Mouse (Mus musculus): ENCODE measurements around the gene Mrps7. TPM values are rescaled to one million over a fixed set of nuclear protein-coding genes. Genes with fewer than 3 reads are reported as not detected.
A peak's percentile ranks its signal among the peaks of the same experiment; 100 is the strongest.

Mrps7 gene
- total and polyA plus RNA-seq, 3 experiments, result 106 to 199 (median 157) TPM

- Histone ChIP-seq H3K9ac (ENCODE audit: control insufficient read depth, low read depth, low read length, poor library complexity, severe bottlenecking) (no peak overlapping the region), H3K4me3 (ENCODE audit: control insufficient read depth in 1 of 2, insufficient read depth in 1 of 2, low read depth in 2 of 2, low read length in 2 of 2) (no peak overlapping the region), H3K27me3 (ENCODE audit: control insufficient read depth in 1 of 2, insufficient read depth in 2 of 2, low read length in 2 of 2) (no peaks in the 10 kb centered on the region), H3K4me1 (ENCODE audit: control insufficient read depth in 1 of 2, insufficient read depth in 2 of 2, low read length in 2 of 2) (peaks cover 7 to 32% of the 10 kb centered on the region in 2 experiments), H3K79me2 (ENCODE audit: control insufficient read depth, insufficient read depth, low read length, poor library complexity) (peaks cover 71% of the 10 kb centered on the region), H3K36me3 (ENCODE audit: control insufficient read depth in 1 of 2, insufficient read depth in 2 of 2, low read length in 2 of 2) (peaks cover 11 to 29% of the 10 kb centered on the region in 2 experiments), H3K27ac (ENCODE audit: control insufficient read depth, low read depth, low read length) (no peak overlapping the region), H3K9me3 (replicated peaks; ENCODE audit: insufficient read depth, low read length) (no peaks in the 10 kb centered on the region)
- no peak for DNase-seq (ENCODE audit: low read depth, low spot score)
- no peak for TF ChIP-seq TAL1 (IDR thresholded peaks at IDR 0.05; ENCODE audit: low read length)
- no peak for TF ChIP-seq SIN3A (IDR thresholded peaks at IDR 0.05; ENCODE audit: low read length)
- no peak for TF ChIP-seq BHLHE40 (IDR thresholded peaks at IDR 0.05; ENCODE audit: borderline replicate concordance, low read depth, low read length)
- TF ChIP-seq POLR2AphosphoS2 (IDR thresholded peaks at IDR 0.05; ENCODE audit: low read length), result no peak
- TF ChIP-seq E2F4 (IDR thresholded peaks at IDR 0.05; ENCODE audit: borderline replicate concordance, low read depth, low read length), result no peak
- TF ChIP-seq MAX (IDR thresholded peaks at IDR 0.05; ENCODE audit: low read length), result no peak
- no peak for TF ChIP-seq MYB (IDR thresholded peaks at IDR 0.05; ENCODE audit: low read depth, low read length)
- no peak for TF ChIP-seq CHD2 (IDR thresholded peaks at IDR 0.05; ENCODE audit: low read length)
- TF ChIP-seq RCOR1 (IDR thresholded peaks at IDR 0.05; ENCODE audit: low read depth, low read length), result no peak
- TF ChIP-seq GATA1 (IDR thresholded peaks at IDR 0.05; ENCODE audit: low read depth, low read length), result no peak
- no peak for TF ChIP-seq MYC (IDR thresholded peaks at IDR 0.05; ENCODE audit: low read depth, low read length)
- TF ChIP-seq CHD1 (IDR thresholded peaks at IDR 0.05; ENCODE audit: low read depth, low read length), result no peak
- no peak for TF ChIP-seq RAD21 (IDR thresholded peaks at IDR 0.05; ENCODE audit: low read depth, low read length)
- no peak for TF ChIP-seq HCFC1 (IDR thresholded peaks at IDR 0.05; ENCODE audit: low read depth, low read length)
- no peak for TF ChIP-seq EP300 (IDR thresholded peaks at IDR 0.05; ENCODE audit: low read depth in 1 of 2, low read length in 2 of 2)
These were observed 4.0 kb upstream of the Mrps7 start for GRCm38 (mm10) chr11:115599722-115600121.

DNA sequence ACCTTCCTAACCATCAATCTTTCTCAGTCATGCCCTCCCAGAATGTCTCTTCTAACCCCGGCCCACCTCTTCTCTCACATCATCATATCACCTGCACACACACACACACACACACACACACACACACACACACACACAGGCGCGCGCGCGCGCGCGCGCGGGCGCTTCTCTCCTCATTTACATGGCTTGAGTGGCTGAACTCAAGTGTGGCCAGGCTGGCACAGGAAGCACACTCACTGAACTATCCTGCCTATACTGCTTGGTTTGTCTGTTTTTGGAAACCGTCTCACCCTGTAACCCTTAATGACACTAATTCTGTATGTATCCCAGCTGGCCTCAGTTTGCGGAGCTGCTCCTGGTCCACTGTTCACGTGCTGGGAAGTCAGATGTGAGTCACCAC lies 3.0 kb upstream of the Mrps7 start:
- Histone ChIP-seq H3K4me3 (ENCODE audit: control insufficient read depth in 1 of 2, insufficient read depth in 1 of 2, low read depth in 2 of 2, low read length in 2 of 2) (no peak overlapping the region), H3K4me1 (ENCODE audit: control insufficient read depth in 1 of 2, insufficient read depth in 2 of 2, low read length in 2 of 2) (peaks cover 9 to 41% of the 10 kb centered on the region in 2 experiments), H3K79me2 (ENCODE audit: control insufficient read depth, insufficient read depth, low read length, poor library complexity) (peaks cover 81% of the 10 kb centered on the region), H3K9me3 (replicated peaks; ENCODE audit: insufficient read depth, low read length) (no peaks in the 10 kb centered on the region), H3K9ac (ENCODE audit: control insufficient read depth, low read depth, low read length, poor library complexity, severe bottlenecking) (peak overlapping the region; percentile 28), H3K27me3 (ENCODE audit: control insufficient read depth in 1 of 2, insufficient read depth in 2 of 2, low read length in 2 of 2) (no peaks in the 10 kb centered on the region), H3K27ac (ENCODE audit: control insufficient read depth, low read depth, low read length) (peak overlapping the region; percentile 35; the same call in 1 of the 2 replicates), H3K36me3 (ENCODE audit: control insufficient read depth in 1 of 2, insufficient read depth in 2 of 2, low read length in 2 of 2) (peaks cover 9 to 37% of the 10 kb centered on the region in 2 experiments)
- no peak for DNase-seq (ENCODE audit: low read depth, low spot score)
- TF ChIP-seq POLR2AphosphoS2 (IDR thresholded peaks at IDR 0.05; ENCODE audit: low read length) (peak; percentile 35; the same call in 1 of the 2 replicates), TAL1 (IDR thresholded peaks at IDR 0.05; ENCODE audit: low read length) (no peak)

DNA sequence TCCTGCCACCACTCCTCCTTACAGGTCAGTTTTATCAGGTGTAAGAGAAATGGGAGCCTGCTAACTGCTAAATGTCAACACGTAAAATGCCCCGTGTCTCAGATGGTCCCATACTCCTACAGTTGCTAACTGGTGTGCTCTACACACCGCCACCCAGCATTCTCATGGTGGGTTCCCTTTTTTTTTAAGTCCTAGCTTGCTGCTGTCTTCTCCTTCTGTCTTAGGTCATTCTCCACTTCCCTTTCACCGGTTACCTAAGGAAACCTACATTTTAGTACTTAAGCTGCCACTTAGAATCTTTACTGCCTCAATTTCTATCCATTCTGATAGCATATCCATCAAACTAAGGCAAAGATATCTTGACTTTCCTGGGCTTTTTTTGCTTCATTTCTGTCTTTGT lies 2.6 kb upstream of the Mrps7 start:
- Histone ChIP-seq H3K27ac (ENCODE audit: control insufficient read depth, low read depth, low read length) (peak overlapping the region; percentile 35), H3K4me1 (ENCODE audit: control insufficient read depth in 1 of 2, insufficient read depth in 2 of 2, low read length in 2 of 2) (peaks cover 9 to 42% of the 10 kb centered on the region in 2 experiments), H3K9me3 (replicated peaks; ENCODE audit: insufficient read depth, low read length) (no peaks in the 10 kb centered on the region), H3K79me2 (ENCODE audit: control insufficient read depth, insufficient read depth, low read length, poor library complexity) (peaks cover 84% of the 10 kb centered on the region), H3K36me3 (ENCODE audit: control insufficient read depth in 1 of 2, insufficient read depth in 2 of 2, low read length in 2 of 2) (peaks cover 9 to 38% of the 10 kb centered on the region in 2 experiments), H3K27me3 (ENCODE audit: control insufficient read depth in 1 of 2, insufficient read depth in 2 of 2, low read length in 2 of 2) (no peaks in the 10 kb centered on the region), H3K9ac (ENCODE audit: control insufficient read depth, low read depth, low read length, poor library complexity, severe bottlenecking) (peak overlapping the region; percentile 28), H3K4me3 (ENCODE audit: control insufficient read depth in 1 of 2, insufficient read depth in 1 of 2, low read depth in 2 of 2, low read length in 2 of 2) (peak overlapping the region in 1 of 2 experiments; percentile 13; a peak in 1 of 4 replicates)
- peak; percentile 87 for DNase-seq (ENCODE audit: low read depth, low spot score)
- 0 out of 2 replicates have a peak, but pooled peaks have one; percentile 42 for TF ChIP-seq MXI1 (IDR thresholded peaks at IDR 0.05; ENCODE audit: low read depth, low read length)
- TF ChIP-seq RAD21 (IDR thresholded peaks at IDR 0.05; ENCODE audit: low read depth, low read length), result no peak
- TF ChIP-seq MAX (IDR thresholded peaks at IDR 0.05; ENCODE audit: low read length), result 0 out of 2 replicates have a peak, but pooled peaks have one; percentile 6
- no peak for TF ChIP-seq CHD2 (IDR thresholded peaks at IDR 0.05; ENCODE audit: low read length)
- TF ChIP-seq USF1 (IDR thresholded peaks at IDR 0.05; ENCODE audit: low read depth, low read length), result no peak
- no peak for TF ChIP-seq UBTF (IDR thresholded peaks at IDR 0.05; ENCODE audit: borderline replicate concordance, insufficient read depth, low read depth, low read length)
- peak; percentile 90 for TF ChIP-seq ZNF384 (IDR thresholded peaks at IDR 0.05; ENCODE audit: low read depth, low read length)
- TF ChIP-seq SIN3A (IDR thresholded peaks at IDR 0.05; ENCODE audit: low read length), result peak; percentile 32; the same call in 1 of the 2 replicates
- no peak for TF ChIP-seq POLR2A (IDR thresholded peaks at IDR 0.05; ENCODE audit: control insufficient read depth in 1 of 2, insufficient read depth in 1 of 2, low read depth in 1 of 2, low read length in 2 of 2, poor library complexity in 1 of 2)
- TF ChIP-seq TAL1 (IDR thresholded peaks at IDR 0.05; ENCODE audit: low read length), result no peak

Measured in MEL (cell line).